Comparison of ENCODE assay signal across 8 mouse cellular contexts in the genomic region with DNA sequence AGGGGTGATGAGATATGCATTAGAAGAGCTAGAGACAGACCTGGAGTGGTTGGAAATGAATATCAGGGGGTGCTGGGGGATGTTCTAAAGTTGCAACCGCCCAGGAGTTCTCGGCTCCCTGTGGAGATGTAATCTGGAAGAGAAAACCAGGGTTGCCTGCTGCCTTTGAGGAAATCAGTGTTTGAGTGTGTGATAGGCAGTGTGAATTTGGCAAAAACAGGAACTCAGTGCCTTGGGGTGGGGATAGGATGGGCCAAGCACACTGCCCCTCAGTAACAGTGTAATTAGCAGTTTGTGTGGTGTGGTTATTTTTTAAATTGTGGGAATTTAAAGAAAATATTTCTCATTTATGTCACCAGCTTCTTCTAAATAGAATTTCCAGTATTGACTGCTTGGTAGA.
DNase-seq lines count a peak whose midpoint lies in the region; ATAC-seq and TF ChIP-seq lines count a peak whose summit lies in the region.

No protein-coding gene starts in this region.

- WGBS in embryonic facial prominence, embryonic 13.5 days = 32% methylated on average over 2 of the region's 2 CpGs
- 37% methylated on average over 2 of the region's 2 CpGs for WGBS in embryonic facial prominence, embryonic 10.5 days
- 87% methylated on average over 2 of the region's 2 CpGs for WGBS in kidney, embryonic 15.5 days
- WGBS in forebrain, embryonic 15.5 days = 12% methylated on average over 2 of the region's 2 CpGs

- no peak overlapping the region for H3K4me2 ChIP-seq in embryonic facial prominence, embryonic 13.5 days
- H3K4me2 ChIP-seq in kidney, embryonic 15.5 days = no peak overlapping the region
- H3K4me2 ChIP-seq in forebrain, embryonic 15.5 days (replicated peaks) = 0 out of 2 replicates have a peak overlapping the region, but pooled peaks have one; percentile 8
- peak overlapping the region; percentile 31 for H3K4me2 ChIP-seq in myocyte (ENCODE audit: low read depth)

- peak overlapping the region; percentile 58 for H3K27ac ChIP-seq in embryonic facial prominence, embryonic 13.5 days
- H3K27ac ChIP-seq in embryonic facial prominence, embryonic 10.5 days (replicated peaks) = no peak overlapping the region
- peak overlapping the region; percentile 25; the same call in 1 of the 2 replicates for H3K27ac ChIP-seq in kidney, embryonic 15.5 days
- peak overlapping the region; percentile 55; the same call in 1 of the 2 replicates for H3K27ac ChIP-seq in forebrain, embryonic 15.5 days (replicated peaks)

- no peaks in the 10 kb centered on the region for H3K79me2 ChIP-seq in myocyte (ENCODE audit: control insufficient read depth, insufficient read depth)

- H3K9me3 ChIP-seq in embryonic facial prominence, embryonic 13.5 days = no peaks in the 10 kb centered on the region
- no peaks in the 10 kb centered on the region for H3K9me3 ChIP-seq in embryonic facial prominence, embryonic 10.5 days
- H3K9me3 ChIP-seq in kidney, embryonic 15.5 days (replicated peaks) = no peaks in the 10 kb centered on the region
- no peaks in the 10 kb centered on the region for H3K9me3 ChIP-seq in forebrain, embryonic 15.5 days

- no peak for ATAC-seq in embryonic facial prominence, embryonic 13.5 days (ENCODE audit: insufficient number of reproducible peaks, insufficient read depth, low FRiP score, low TSS enrichment, low read depth)
- no peak for ATAC-seq in kidney, embryonic 15.5 days (replicated peaks; ENCODE audit: low FRiP score)
- peak; percentile 42 for ATAC-seq in forebrain, embryonic 15.5 days (replicated peaks)

- no peak overlapping the region for H3K9ac ChIP-seq in embryonic facial prominence, embryonic 13.5 days
- no peak overlapping the region for H3K9ac ChIP-seq in kidney, embryonic 15.5 days
- no peak overlapping the region for H3K9ac ChIP-seq in forebrain, embryonic 15.5 days (replicated peaks)

- H3K4me3 ChIP-seq in embryonic facial prominence, embryonic 13.5 days = no peak overlapping the region
- H3K4me3 ChIP-seq in embryonic facial prominence, embryonic 10.5 days = no peak overlapping the region
- no peak overlapping the region for H3K4me3 ChIP-seq in kidney, embryonic 15.5 days (replicated peaks)
- no peak overlapping the region for H3K4me3 ChIP-seq in forebrain, embryonic 15.5 days
- no peak overlapping the region for H3K4me3 ChIP-seq in myocyte

- no peak for DNase-seq in embryonic facial prominence, embryonic 10.5 days (ENCODE audit: low spot score)
- DNase-seq in kidney, adult 11 months = no peak
- DNase-seq in cerebellum, postnatal 4 days (ENCODE audit: low spot score in 2 of 2) = no peak
- DNase-seq in urinary bladder, postnatal 14 days (ENCODE audit: low spot score) = no peak

- TF ChIP-seq POLR2A in myocyte (IDR thresholded peaks at IDR 0.05; ENCODE audit: insufficient read length, low read depth) = no peak

- H3K36me3 ChIP-seq in embryonic facial prominence, embryonic 13.5 days = no peaks in the 10 kb centered on the region
- H3K36me3 ChIP-seq in embryonic facial prominence, embryonic 10.5 days (replicated peaks) = no peaks in the 10 kb centered on the region
- no peaks in the 10 kb centered on the region for H3K36me3 ChIP-seq in kidney, embryonic 15.5 days
- no peaks in the 10 kb centered on the region for H3K36me3 ChIP-seq in forebrain, embryonic 15.5 days
- no peaks in the 10 kb centered on the region for H3K36me3 ChIP-seq in myocyte (ENCODE audit: control insufficient read depth, insufficient read depth)

- no peak overlapping the region for H3ac ChIP-seq in myocyte (ENCODE audit: control insufficient read depth, insufficient read length)

- peaks cover 16% of the 10 kb centered on the region for H3K27me3 ChIP-seq in embryonic facial prominence, embryonic 13.5 days
- H3K27me3 ChIP-seq in embryonic facial prominence, embryonic 10.5 days (replicated peaks; ENCODE audit: low read depth, poor library complexity, severe bottlenecking) = peaks cover 60% of the 10 kb centered on the region
- H3K27me3 ChIP-seq in kidney, embryonic 15.5 days = peaks cover 11% of the 10 kb centered on the region
- H3K27me3 ChIP-seq in forebrain, embryonic 15.5 days = no peaks in the 10 kb centered on the region
- peaks cover 6% of the 10 kb centered on the region for H3K27me3 ChIP-seq in myocyte (ENCODE audit: control insufficient read depth, insufficient read depth, insufficient read length)

- peaks cover 54% of the 10 kb centered on the region for H3K4me1 ChIP-seq in embryonic facial prominence, embryonic 13.5 days
- H3K4me1 ChIP-seq in embryonic facial prominence, embryonic 10.5 days = peaks cover 34% of the 10 kb centered on the region
- H3K4me1 ChIP-seq in kidney, embryonic 15.5 days = peaks cover 43% of the 10 kb centered on the region
- peaks cover 45% of the 10 kb centered on the region for H3K4me1 ChIP-seq in forebrain, embryonic 15.5 days

TF ChIP-seq in myocyte, 11 proteins besides CTCF, POLR2A, EP300 and RAD21:
- TF ChIP-seq CEBPB (IDR thresholded peaks at IDR 0.05; ENCODE audit: insufficient read depth, poor library complexity, severe bottlenecking) (no peak), MAX (IDR thresholded peaks at IDR 0.05; ENCODE audit: low read depth) (no peak), TCF12 (IDR thresholded peaks at IDR 0.05; ENCODE audit: insufficient read depth, poor library complexity, severe bottlenecking) (no peak), MYOD1 (IDR thresholded peaks at IDR 0.05; ENCODE audit: control insufficient read depth in 1 of 3, insufficient read length in 2 of 3, low read depth in 2 of 3) (no peak), TCF3 (IDR thresholded peaks at IDR 0.05; ENCODE audit: insufficient read length, low read depth) (no peak), MYOG (IDR thresholded peaks at IDR 0.05; ENCODE audit: control insufficient read depth in 1 of 3, insufficient read depth in 1 of 3, insufficient read length in 2 of 3, low read depth in 2 of 3) (no peak)

Comparison
In these comparisons a context has a peak if more than half of its experiments do, and no peak if none do; other contexts are left out.
1. H3K4me2 ChIP-seq: peak in forebrain, embryonic 15.5 days (single experiment) and myocyte (single experiment); none in embryonic facial prominence, embryonic 13.5 days (single experiment) and kidney, embryonic 15.5 days (single experiment).